Mouse (Mus musculus): ENCODE measurements around the gene Tnni1. TPM values are rescaled to one million over a fixed set of nuclear protein-coding genes. Genes with fewer than 3 reads are reported as not detected.

Gene Tnni1
- total RNA-seq, 2 experiments from 2014 or later: not detected

DNA sequence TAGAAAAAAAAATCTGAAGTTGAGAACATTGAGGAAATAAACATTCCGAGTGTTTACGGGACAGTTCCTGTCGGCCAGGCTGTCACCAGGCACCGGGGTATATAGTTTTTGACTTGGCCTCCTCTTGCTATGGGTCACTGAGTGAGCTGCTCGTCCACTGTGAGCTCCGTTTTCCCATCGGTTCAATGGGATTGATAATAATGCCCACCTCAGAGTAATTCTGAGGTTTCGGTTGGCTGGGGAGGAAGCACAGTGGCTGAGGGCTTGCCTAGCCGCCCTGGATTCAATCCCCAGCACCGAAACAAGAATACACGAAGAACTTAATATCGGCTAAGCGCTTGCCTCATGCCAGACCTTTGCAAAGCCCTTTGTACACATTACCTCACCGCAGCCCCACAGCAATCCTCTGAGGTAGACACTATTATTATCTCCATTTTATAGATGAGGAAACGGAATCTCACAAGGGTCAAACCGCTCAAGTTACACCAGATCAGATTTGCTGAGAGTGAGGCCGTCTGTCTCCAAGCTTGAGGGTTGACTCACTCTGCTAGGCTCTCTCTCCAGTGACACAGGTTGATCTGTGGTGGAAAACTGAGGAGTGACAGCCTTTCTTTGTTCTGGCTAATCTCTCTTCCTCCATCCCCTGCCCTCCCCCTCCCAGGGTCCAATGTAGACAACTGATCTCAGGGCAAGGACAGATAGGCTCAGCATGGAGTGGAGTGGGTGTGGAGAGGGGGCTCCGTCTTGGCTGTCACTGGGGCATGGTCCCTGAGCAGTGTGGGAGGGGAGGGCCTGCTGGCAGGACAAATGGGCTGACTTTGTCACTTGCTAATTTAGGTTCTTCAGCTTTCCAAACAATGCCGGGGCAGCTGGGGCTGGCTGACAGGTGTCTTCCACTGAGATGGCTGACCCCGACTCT, 15.2 kb downstream of the Tnni1 start:
- no peak for ATAC-seq (replicated peaks; ENCODE audit: low FRiP score, poor library complexity, severe bottlenecking)

DNA sequence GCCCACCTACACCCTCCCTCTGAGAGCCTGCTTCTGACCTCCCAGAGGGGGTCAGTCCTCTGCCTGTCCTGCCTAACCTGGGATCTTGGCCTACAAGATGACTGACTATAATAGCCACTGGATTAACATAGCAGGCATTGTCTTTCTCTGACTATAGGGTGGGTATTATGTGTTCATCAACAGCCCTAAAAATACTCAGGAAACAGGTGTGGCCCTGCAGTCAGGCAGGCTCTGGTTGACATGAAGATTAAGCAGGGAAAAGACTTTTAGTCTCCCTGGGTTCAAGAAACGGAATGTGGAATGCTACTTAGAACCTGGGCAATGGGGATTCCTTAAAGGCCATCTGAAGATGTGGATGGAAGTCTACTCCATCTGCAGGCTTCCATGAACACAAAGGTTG, 19.3 kb downstream of the Tnni1 start:
- no peak for ATAC-seq (replicated peaks; ENCODE audit: low FRiP score, poor library complexity, severe bottlenecking)

DNA sequence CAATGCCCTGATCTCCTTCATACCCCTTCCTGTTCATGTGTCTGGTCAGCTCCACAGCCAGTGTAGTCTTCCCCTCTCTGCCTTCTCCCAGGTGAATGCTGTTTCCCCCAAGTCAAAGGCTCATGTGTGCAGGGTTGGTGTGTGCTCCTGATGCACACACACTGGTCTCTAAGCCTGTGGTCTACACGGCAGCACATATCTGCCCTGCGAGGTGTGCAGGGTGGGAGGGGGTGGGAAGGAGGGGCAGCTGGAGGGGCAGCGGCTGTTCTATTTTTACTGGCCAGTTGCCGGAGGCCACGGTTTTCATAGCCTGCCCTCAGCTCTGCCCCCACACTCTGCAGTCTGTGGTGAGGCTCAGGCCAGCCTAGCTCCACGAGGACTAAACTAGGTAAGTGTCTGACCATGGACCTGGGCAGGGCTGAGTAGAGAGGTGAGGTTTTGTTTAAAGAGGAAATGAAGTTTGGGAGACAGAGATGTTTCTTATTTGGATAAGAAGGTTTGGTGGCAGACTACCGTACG, 19.9 kb downstream of the Tnni1 start:
- no peak for ATAC-seq (replicated peaks; ENCODE audit: low FRiP score, poor library complexity, severe bottlenecking)

GRCm38 (mm10) chr1:135800192-135800950, 21.1 kb downstream of the Tnni1 start:
- ATAC-seq (replicated peaks; ENCODE audit: low FRiP score, poor library complexity, severe bottlenecking): no peak

- ATAC-seq (replicated peaks; ENCODE audit: low FRiP score, poor library complexity, severe bottlenecking): no peak
These were observed 28.3 kb downstream of the Tnni1 start for GRCm38 (mm10) chr1:135807546-135807945.

DNA sequence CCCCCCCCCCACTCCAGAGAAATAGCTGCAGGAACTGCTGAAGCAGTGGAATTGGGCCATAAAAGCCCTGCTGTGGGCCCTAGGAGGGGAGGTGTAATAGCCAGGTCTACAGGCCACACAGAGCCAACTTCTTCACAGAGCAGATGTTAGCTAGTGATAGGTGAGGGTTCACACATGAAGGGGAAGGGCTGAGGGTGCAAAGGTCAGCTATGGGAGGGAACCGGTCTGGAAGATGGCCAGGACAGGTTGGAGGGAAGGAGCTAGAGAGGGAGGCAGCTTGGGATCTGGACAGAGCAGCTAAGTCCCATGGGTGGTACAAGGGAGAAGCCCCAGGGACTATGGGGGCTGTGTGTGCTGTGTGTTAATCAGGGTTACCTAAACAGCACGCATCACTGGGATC, 30.9 kb downstream of the Tnni1 start:
- ATAC-seq (replicated peaks; ENCODE audit: low FRiP score, poor library complexity, severe bottlenecking): no peak

DNA sequence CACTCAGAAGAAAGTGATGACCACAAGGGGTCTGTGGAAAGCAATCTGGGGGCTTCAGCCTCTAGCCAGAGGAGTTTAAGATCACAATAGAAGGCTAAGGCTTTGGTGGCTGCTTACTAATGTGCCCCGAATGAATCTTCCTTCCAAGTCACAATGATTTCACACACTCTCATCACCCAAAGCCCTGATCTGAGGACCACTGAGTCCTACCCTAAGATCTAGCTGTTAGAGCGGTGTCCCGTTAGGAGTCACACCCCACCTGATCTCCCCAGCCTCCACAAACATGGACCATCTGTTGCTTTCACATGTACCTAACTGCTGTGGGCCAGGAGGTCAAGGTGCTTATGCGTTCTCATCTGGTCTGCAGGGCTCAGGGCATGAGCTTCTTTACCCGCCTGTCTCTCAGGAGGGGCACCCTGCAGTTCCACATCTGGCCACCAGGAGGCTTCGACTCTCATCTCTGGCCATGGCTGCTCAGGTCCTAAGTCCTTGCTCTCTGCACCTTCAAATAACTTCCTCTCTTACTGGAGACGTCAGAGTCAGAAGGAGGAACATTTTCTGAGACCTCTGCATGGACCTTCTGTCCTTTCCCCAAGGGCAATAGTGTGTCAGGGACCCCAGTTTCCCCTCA, 31.9 kb downstream of the Tnni1 start:
- peak; percentile 71 for ATAC-seq (replicated peaks; ENCODE audit: low FRiP score, poor library complexity, severe bottlenecking)

GRCm38 (mm10) chr1:135812205-135812604, 33.0 kb downstream of the Tnni1 start:
- ATAC-seq (replicated peaks; ENCODE audit: low FRiP score, poor library complexity, severe bottlenecking): no peak

DNA sequence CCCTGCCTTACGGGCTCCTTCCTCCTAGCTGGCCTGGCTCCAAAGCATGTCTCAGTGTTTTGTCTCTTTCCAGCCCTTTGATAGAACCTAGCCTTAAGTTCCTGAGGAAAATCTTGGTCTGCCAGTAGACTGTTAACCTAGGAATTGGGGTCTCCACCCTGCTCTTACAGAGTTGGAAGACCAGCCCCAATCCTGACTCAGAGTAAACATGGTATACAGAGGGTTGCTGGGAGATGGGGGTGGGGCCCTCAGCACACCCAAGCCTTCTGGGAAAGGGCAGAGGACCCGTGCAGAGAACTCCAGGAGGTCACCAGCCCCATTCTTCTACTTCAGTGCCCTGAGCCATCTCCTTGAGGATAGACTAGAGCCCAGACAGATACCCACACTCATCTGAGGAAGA, 33.4 kb downstream of the Tnni1 start:
- ATAC-seq (replicated peaks; ENCODE audit: low FRiP score, poor library complexity, severe bottlenecking): no peak

DNA sequence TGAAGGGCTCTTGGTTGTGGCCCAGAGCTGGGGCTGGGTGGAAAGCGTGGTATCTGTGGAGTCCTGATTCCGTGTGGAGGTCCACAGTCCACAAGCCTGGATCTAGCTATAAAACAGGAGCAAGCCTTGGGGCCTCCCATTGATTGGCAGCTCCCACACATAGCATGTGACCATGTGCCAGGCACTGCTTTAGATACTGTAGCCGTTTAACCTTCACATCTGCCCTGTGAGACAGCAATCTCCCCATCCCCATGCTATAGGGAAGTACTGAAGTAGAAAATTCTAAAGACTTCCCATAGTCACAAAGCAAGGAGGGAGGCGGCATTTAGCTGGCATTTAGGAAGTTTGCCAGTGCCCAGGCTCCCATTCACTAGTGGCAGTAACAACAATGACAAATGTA, 33.8 kb downstream of the Tnni1 start:
- no peak for ATAC-seq (replicated peaks; ENCODE audit: low FRiP score, poor library complexity, severe bottlenecking)

DNA sequence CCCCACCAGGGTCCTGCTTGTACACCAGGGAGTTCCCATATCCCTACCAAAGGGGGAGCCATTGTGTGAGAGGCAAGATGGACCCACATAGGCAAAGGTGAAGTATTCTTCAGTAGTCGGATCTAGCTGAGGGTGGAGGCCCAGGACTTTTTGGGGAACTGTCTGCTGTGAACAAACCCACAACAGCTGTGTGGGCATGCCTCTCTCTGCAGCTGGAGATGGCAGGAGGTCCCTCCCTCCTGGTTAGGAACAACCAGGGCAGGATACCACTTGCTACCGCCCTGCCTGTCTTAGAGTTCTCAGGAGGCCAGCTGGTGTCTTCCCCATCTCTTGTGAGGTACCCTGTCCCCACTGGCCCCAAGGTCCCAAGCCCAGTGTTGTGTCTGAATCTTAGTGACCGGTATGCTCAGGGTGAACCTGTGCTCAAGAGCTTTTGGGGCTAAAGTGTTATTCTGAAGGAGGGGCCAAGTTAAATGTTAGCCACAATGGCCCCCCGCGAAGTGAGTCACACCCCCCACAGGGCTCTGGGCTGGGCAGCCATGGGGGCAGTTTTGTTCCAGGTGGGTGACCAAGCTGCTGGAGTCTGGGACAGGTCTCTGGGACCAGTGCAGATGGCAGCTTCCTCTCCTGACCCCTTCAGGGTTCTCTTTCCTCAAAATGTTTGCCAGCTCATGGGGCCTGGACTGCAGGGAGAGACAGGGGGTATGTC, 34.6 kb downstream of the Tnni1 start:
- ATAC-seq (replicated peaks; ENCODE audit: low FRiP score, poor library complexity, severe bottlenecking): no peak

GRCm38 (mm10) chr1:135814531-135814930, 35.3 kb downstream of the Tnni1 start:
- ATAC-seq (replicated peaks; ENCODE audit: low FRiP score, poor library complexity, severe bottlenecking): no peak

DNA sequence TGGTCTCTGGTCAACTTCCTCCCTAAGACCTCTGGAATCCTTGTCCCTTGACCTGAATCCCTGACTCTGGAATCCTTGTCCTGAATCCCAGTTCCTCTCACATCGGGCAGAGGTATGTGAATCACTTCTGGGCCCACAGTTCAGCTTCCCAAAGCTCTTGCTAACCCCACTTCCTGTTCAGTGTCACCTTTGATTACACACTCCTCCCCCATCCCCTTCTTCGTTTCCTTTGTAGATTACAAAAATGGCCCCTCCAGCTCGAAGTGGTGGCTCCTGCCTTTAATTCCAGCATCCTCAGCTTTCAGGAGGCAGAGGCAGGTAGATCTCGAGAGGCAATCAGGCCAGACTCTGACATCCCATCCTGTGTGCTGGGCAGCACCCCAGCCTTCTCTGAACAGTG, 38.4 kb downstream of the Tnni1 start:
- ATAC-seq (replicated peaks; ENCODE audit: low FRiP score, poor library complexity, severe bottlenecking): no peak

GRCm38 (mm10) chr1:135818481-135819086, 39.4 kb downstream of the Tnni1 start, which contains the start of gene Lad1:
Lad1 (plus strand) TSS chr1:135818598.
- no peak for ATAC-seq (replicated peaks; ENCODE audit: low FRiP score, poor library complexity, severe bottlenecking)

DNA sequence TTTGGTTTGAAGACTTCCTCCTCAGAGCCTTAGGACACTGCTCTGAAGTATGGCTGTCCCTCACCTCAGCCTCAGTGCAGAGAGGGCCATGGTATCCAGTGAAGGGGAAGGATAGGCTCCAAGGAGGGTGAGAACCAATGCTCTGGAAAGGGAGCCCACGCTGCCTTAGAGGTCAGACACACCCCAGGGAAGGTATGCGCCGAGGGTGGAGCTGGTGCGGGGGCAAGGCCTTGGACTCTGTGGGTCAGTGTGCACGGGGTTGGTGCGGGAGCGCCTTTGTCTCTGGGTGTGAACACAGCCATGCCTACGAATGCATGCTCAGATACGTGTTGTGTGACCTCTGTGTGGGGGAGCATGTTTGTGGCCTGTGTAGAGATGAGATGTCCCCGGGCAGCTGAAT, 40.8 kb downstream of the Tnni1 start:
- no peak for ATAC-seq (replicated peaks; ENCODE audit: low FRiP score, poor library complexity, severe bottlenecking)

DNA sequence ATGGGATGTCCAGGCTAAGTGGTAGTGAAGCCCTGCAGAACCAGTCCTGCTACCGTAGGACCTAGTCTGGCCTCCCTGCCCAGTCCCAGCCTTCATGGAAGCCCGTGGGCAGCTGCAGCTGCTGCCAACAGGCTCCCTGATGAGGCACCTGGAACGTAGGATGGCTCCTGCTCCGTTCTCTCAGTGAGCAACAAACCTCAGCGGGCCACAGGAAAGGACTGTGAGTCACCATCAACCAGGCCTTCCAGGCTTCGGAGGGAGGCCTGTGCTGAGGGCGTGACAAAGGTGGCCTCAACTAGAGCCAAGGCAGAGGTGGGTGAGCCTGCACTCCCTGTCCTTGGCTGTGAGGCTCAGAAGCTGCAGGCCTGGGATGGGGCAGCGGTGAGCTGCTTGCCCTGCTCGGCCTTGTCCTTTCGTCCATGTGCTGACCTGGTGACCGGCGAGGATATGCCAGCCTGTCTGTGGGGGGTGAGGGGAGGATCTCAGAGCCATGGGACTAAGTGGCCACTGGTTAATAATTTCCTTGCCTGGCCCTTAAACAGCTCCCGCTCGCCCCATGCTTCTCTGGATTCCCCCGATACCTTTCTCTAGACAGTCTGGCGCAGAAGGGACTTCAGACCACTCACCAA, 41.6 kb downstream of the Tnni1 start:
- ATAC-seq (replicated peaks; ENCODE audit: low FRiP score, poor library complexity, severe bottlenecking): no peak

DNA sequence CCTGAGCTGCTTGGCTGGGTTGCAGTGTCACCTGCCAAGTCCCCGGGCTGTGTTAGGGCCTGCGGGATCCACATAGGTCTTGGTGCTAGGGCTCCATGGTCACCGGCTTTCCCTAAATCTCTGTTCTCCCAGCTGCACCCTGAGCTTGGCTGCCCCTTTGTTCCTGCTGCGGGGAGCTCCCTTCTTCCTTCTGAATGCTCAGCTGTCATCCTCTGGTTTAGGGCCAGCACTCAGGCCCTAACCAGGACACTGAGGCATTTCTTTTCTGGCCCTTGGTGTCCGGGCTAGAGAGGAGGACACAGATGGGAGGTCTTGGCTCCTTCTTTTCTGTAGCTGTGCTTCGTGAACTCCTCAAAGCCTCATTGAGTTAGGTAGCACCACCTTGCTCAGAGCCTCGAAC, 42.5 kb downstream of the Tnni1 start:
- no peak for ATAC-seq (replicated peaks; ENCODE audit: low FRiP score, poor library complexity, severe bottlenecking)

GRCm38 (mm10) chr1:135828918-135829317, 49.7 kb downstream of the Tnni1 start:
- ATAC-seq (replicated peaks; ENCODE audit: low FRiP score, poor library complexity, severe bottlenecking): peak; percentile 34; the same call in 1 of the 2 replicates

All from erythroblast, adult 5-6 weeks (primary cell).